Mouse (Mus musculus) adrenal gland, adult (tissue): ENCODE measurements around the gene Kcnmb4.

ENCODE experiments used
- DNase-seq, 2 experiments: peaks; one replicate each; pipeline ENCODE4 v3.0.0; 2022 to 2023; ENCODE audit warnings: low spot score in 1 of 2; ENCODE audit not compliant: inconsistent age in 2 of 2

Kcnmb4 gene

GRCm38 (mm10) chr10:116473759-116474549, at the start of gene Kcnmb4:
Gene Kcnmb4, minus strand, starts transcription at chr10:116473878.
- DNase-seq = peak; percentile 63 to 71

GRCm38 (mm10) chr10:116519588-116519987, 45.9 kb upstream of the Kcnmb4 start:
- DNase-seq = no peak

GRCm38 (mm10) chr10:116515590-116515989, 41.9 kb upstream of the Kcnmb4 start:
- DNase-seq = no peak

GRCm38 (mm10) chr10:116515158-116515557, 41.5 kb upstream of the Kcnmb4 start:
- DNase-seq = no peak

- DNase-seq = peak; percentile 25 to 76
These were observed 39.6 kb upstream of the Kcnmb4 start for GRCm38 (mm10) chr10:116513254-116513635.

GRCm38 (mm10) chr10:116512521-116513253, 39.0 kb upstream of the Kcnmb4 start:
- DNase-seq = no peak

- no peak for DNase-seq
These were observed 31.8 kb upstream of the Kcnmb4 start for GRCm38 (mm10) chr10:116505303-116506014.

GRCm38 (mm10) chr10:116492768-116493167, 19.1 kb upstream of the Kcnmb4 start:
- DNase-seq = no peak

- no peak for DNase-seq
These were observed 13.4 kb upstream of the Kcnmb4 start for GRCm38 (mm10) chr10:116486895-116487747.

- no peak for DNase-seq
These were observed 8.2 kb upstream of the Kcnmb4 start for GRCm38 (mm10) chr10:116481917-116482316.

- DNase-seq = no peak
These were observed 7.3 kb upstream of the Kcnmb4 start for GRCm38 (mm10) chr10:116480988-116481387.

GRCm38 (mm10) chr10:116476559-116476958, 2.9 kb upstream of the Kcnmb4 start:
- no peak for DNase-seq

GRCm38 (mm10) chr10:116475725-116476124, 2.0 kb upstream of the Kcnmb4 start:
- no peak for DNase-seq

GRCm38 (mm10) chr10:116473071-116473758, 463 bp downstream of the Kcnmb4 start:
- peak; percentile 23 to 59 for DNase-seq

- no peak for DNase-seq
These were observed 1.1 kb downstream of the Kcnmb4 start for GRCm38 (mm10) chr10:116472579-116472978.

- no peak for DNase-seq
These were observed 3.3 kb downstream of the Kcnmb4 start for GRCm38 (mm10) chr10:116470306-116470925.

- DNase-seq = no peak
These were observed 5.6 kb downstream of the Kcnmb4 start for GRCm38 (mm10) chr10:116468094-116468493.

GRCm38 (mm10) chr10:116463753-116464345, 9.8 kb downstream of the Kcnmb4 start:
- DNase-seq = no peak

- DNase-seq = no peak
These were observed 12.2 kb downstream of the Kcnmb4 start for GRCm38 (mm10) chr10:116461443-116461842.
